Mouse (Mus musculus) neural tube, embryonic 13.5 days (tissue): ENCODE results near the gene Rnf11. TPM values are rescaled to one million over a fixed set of nuclear protein-coding genes. Genes with fewer than 3 reads are reported as not detected.

ENCODE experiments used
- ATAC-seq: fragments of 200-750 bp; cut with Nextera tagmentation; 2 replicates; pipeline ENCODE4 v1.8.0; 2017; ENCODE audit warnings: low read depth, mild to moderate bottlenecking, moderate TSS enrichment, moderate library complexity
- H3K27ac ChIP-seq: fragments of 300-500 bp; sonication (generic); replicated peaks from 2 replicates; pipeline ENCODE4 v1.5.1; 2015; ENCODE audit warnings: moderate library complexity, mild to moderate bottlenecking, inconsistent platforms
- H3K27me3 ChIP-seq: fragments of 300-500 bp; sonication (generic); 2 replicates; pipeline ENCODE4 v1.6.1; 2015; ENCODE audit warnings: mild to moderate bottlenecking, inconsistent platforms
- H3K36me3 ChIP-seq: fragments of 300-500 bp; sonication (generic); 2 replicates; pipeline ENCODE4 v1.6.1; 2015; ENCODE audit warnings: mild to moderate bottlenecking, inconsistent platforms
- H3K4me1 ChIP-seq: fragments of 300-500 bp; sonication (generic); replicated peaks from 2 replicates; pipeline ENCODE4 v1.6.1; 2015; ENCODE audit warnings: inconsistent platforms
- H3K4me2 ChIP-seq: fragments of 300-500 bp; sonication (generic); 2 replicates; pipeline ENCODE4 v1.6.1; 2015; ENCODE audit warnings: inconsistent platforms, mild to moderate bottlenecking, moderate library complexity
- H3K4me3 ChIP-seq: fragments of 300-500 bp; sonication (generic); 2 replicates; pipeline ENCODE4 v1.5.1; 2015; ENCODE audit warnings: mild to moderate bottlenecking, inconsistent platforms
- H3K9ac ChIP-seq: fragments of 300-500 bp; sonication (generic); 2 replicates; pipeline ENCODE4 v1.6.1; 2015; ENCODE audit warnings: moderate library complexity, mild to moderate bottlenecking, inconsistent platforms
- H3K9me3 ChIP-seq: fragments of 300-500 bp; sonication (generic); 2 replicates; pipeline ENCODE4 v1.6.1; 2016; ENCODE audit warnings: inconsistent platforms
- WGBS: fragments of 180-500 bp; shearing (Covaris S2); methylation state at CpG from one replicate; pipeline ENCODE4 v1.1.7; 2015; 5-methylcytosine and 5-hydroxymethylcytosine counted together
- polyA plus RNA-seq: library from polyadenylated mRNA; unstranded; fragments of >200 nt; fragmentation: Nextera tagmentation; extraction: Ambion mirVana; gene quantifications from 2 replicates; pipeline ENCODE4 v1.2.1, GENCODE M21; 2015

Rnf11 gene
- 66.7 and 72.5 TPM in 2 replicates for polyA plus RNA-seq

- no peak within 1 kb of the TSS for H3K4me2 ChIP-seq
- H3K27ac ChIP-seq: no peak within 1 kb of the TSS
- ATAC-seq: no peak
- H3K4me1 ChIP-seq: no peaks in the 10 kb centered on the region
- WGBS: 89% methylated on average over 3 of the region's 3 CpGs
- no peak within 1 kb of the TSS for H3K4me3 ChIP-seq
- H3K36me3 ChIP-seq: no peaks in the 10 kb centered on the region
- H3K27me3 ChIP-seq: no peaks in the 10 kb centered on the region
- H3K9ac ChIP-seq: no peak within 1 kb of the TSS
- no peaks in the 10 kb centered on the region for H3K9me3 ChIP-seq
These were observed at the start of gene Rnf11 for GRCm38 (mm10) chr4:109484621-109485020. Rnf11 (minus strand) TSS chr4:109484728.

GRCm38 (mm10) chr4:109531111-109531510, 46.6 kb upstream of the Rnf11 start, which contains the start of gene 4930522H14Rik:
4930522H14Rik (minus strand) TSS chr4:109531297.
- H3K4me2 ChIP-seq: 0 out of 2 replicates have a peak within 1 kb of the TSS, but pooled peaks have one; percentile 4
- no peaks in the 10 kb centered on the region for H3K27me3 ChIP-seq
- H3K36me3 ChIP-seq: no peaks in the 10 kb centered on the region
- H3K9me3 ChIP-seq: no peaks in the 10 kb centered on the region
- ATAC-seq: no peak
- no peak within 1 kb of the TSS for H3K27ac ChIP-seq
- no peak within 1 kb of the TSS for H3K4me3 ChIP-seq
- H3K9ac ChIP-seq: no peak within 1 kb of the TSS
- H3K4me1 ChIP-seq: no peaks in the 10 kb centered on the region
- WGBS: 96% methylated on average over 2 of the region's 2 CpGs

- Histone ChIP-seq H3K4me2 (0 out of 2 replicates have a peak overlapping the region, but pooled peaks have one; percentile 4), H3K36me3 (no peaks in the 10 kb centered on the region), H3K4me1 (no peaks in the 10 kb centered on the region), H3K9me3 (no peaks in the 10 kb centered on the region), H3K27me3 (no peaks in the 10 kb centered on the region), H3K4me3 (no peak overlapping the region), H3K27ac (no peak overlapping the region), H3K9ac (no peak overlapping the region)
- 30% methylated on average over 15 of the region's 15 CpGs for WGBS
- no peak for ATAC-seq
These were observed 45.8 kb upstream of the Rnf11 start for GRCm38 (mm10) chr4:109530245-109530816.

GRCm38 (mm10) chr4:109504885-109505284, 20.4 kb upstream of the Rnf11 start:
- H3K27ac ChIP-seq: no peak overlapping the region
- H3K27me3 ChIP-seq: no peaks in the 10 kb centered on the region
- ATAC-seq: no peak
- no peak overlapping the region for H3K4me3 ChIP-seq
- no peaks in the 10 kb centered on the region for H3K9me3 ChIP-seq
- WGBS: 9% methylated on average over 5 of the region's 5 CpGs
- no peaks in the 10 kb centered on the region for H3K4me1 ChIP-seq
- no peak overlapping the region for H3K9ac ChIP-seq
- no peak overlapping the region for H3K4me2 ChIP-seq
- no peaks in the 10 kb centered on the region for H3K36me3 ChIP-seq

GRCm38 (mm10) chr4:109498476-109498875, 13.9 kb upstream of the Rnf11 start:
- Histone ChIP-seq H3K9ac (no peak overlapping the region), H3K4me1 (no peaks in the 10 kb centered on the region), H3K36me3 (no peaks in the 10 kb centered on the region), H3K4me3 (no peak overlapping the region), H3K9me3 (no peaks in the 10 kb centered on the region), H3K27me3 (no peaks in the 10 kb centered on the region), H3K27ac (no peak overlapping the region), H3K4me2 (no peak overlapping the region)
- 83% methylated on average over 11 of the region's 11 CpGs for WGBS
- no peak for ATAC-seq

GRCm38 (mm10) chr4:109493581-109493980, 9.1 kb upstream of the Rnf11 start:
- no peak overlapping the region for H3K27ac ChIP-seq
- no peaks in the 10 kb centered on the region for H3K9me3 ChIP-seq
- H3K36me3 ChIP-seq: no peaks in the 10 kb centered on the region
- no peak overlapping the region for H3K4me3 ChIP-seq
- H3K4me2 ChIP-seq: no peak overlapping the region
- H3K27me3 ChIP-seq: no peaks in the 10 kb centered on the region
- H3K4me1 ChIP-seq: no peaks in the 10 kb centered on the region
- no peak for ATAC-seq
- no peak overlapping the region for H3K9ac ChIP-seq

- Histone ChIP-seq H3K4me2 (no peak overlapping the region), H3K9me3 (no peaks in the 10 kb centered on the region), H3K9ac (no peak overlapping the region), H3K27ac (no peak overlapping the region), H3K4me3 (no peak overlapping the region), H3K27me3 (no peaks in the 10 kb centered on the region), H3K36me3 (no peaks in the 10 kb centered on the region), H3K4me1 (no peaks in the 10 kb centered on the region)
- no peak for ATAC-seq
- WGBS: 56% methylated on average over 1 of the region's 1 CpGs
These were observed 4.3 kb upstream of the Rnf11 start for GRCm38 (mm10) chr4:109488812-109489211.

GRCm38 (mm10) chr4:109482701-109483100, 1.8 kb downstream of the Rnf11 start:
- Histone ChIP-seq H3K4me3 (no peak overlapping the region), H3K36me3 (no peaks in the 10 kb centered on the region), H3K27ac (no peak overlapping the region), H3K4me2 (no peak overlapping the region), H3K9me3 (no peaks in the 10 kb centered on the region), H3K4me1 (no peaks in the 10 kb centered on the region), H3K9ac (no peak overlapping the region), H3K27me3 (no peaks in the 10 kb centered on the region)
- no peak for ATAC-seq
- 91% methylated on average over 1 of the region's 1 CpGs for whole genome bisulfite sequencing

- 84% methylated on average over 2 of the region's 2 CpGs for WGBS
- Histone ChIP-seq H3K9me3 (no peaks in the 10 kb centered on the region), H3K36me3 (no peaks in the 10 kb centered on the region), H3K27ac (no peak overlapping the region), H3K4me1 (no peaks in the 10 kb centered on the region), H3K4me2 (no peak overlapping the region), H3K9ac (no peak overlapping the region), H3K27me3 (no peaks in the 10 kb centered on the region), H3K4me3 (no peak overlapping the region)
- no peak for ATAC-seq
These were observed 3.1 kb downstream of the Rnf11 start for GRCm38 (mm10) chr4:109481424-109481823.

GRCm38 (mm10) chr4:109477454-109477853, 7.1 kb downstream of the Rnf11 start:
- 94% methylated on average over 3 of the region's 3 CpGs for WGBS
- H3K27ac ChIP-seq: no peak overlapping the region
- H3K4me2 ChIP-seq: no peak overlapping the region
- H3K4me3 ChIP-seq: no peak overlapping the region
- peaks cover 25% of the 10 kb centered on the region for H3K4me1 ChIP-seq
- no peaks in the 10 kb centered on the region for H3K27me3 ChIP-seq
- no peaks in the 10 kb centered on the region for H3K9me3 ChIP-seq
- H3K36me3 ChIP-seq: peaks cover 4% of the 10 kb centered on the region; the same call in 1 of the 2 replicates
- H3K9ac ChIP-seq: no peak overlapping the region
- ATAC-seq: no peak

- Histone ChIP-seq H3K27ac (peak overlapping the region; percentile 97), H3K9ac (peak overlapping the region; percentile 98), H3K4me1 (peaks cover 27% of the 10 kb centered on the region), H3K4me3 (peak overlapping the region; percentile 90), H3K4me2 (peak overlapping the region; percentile 74), H3K27me3 (no peaks in the 10 kb centered on the region), H3K36me3 (peaks cover 6% of the 10 kb centered on the region; the same call in 1 of the 2 replicates), H3K9me3 (no peaks in the 10 kb centered on the region)
- under 1% methylated on average over 36 of the region's 39 CpGs for WGBS
- ATAC-seq: peak; percentile 99
These were observed 7.9 kb downstream of the Rnf11 start for GRCm38 (mm10) chr4:109476554-109477014.

GRCm38 (mm10) chr4:109475577-109476553, 8.7 kb downstream of the Rnf11 start:
- H3K27ac ChIP-seq: peak overlapping the region; percentile 97
- peak overlapping the region; percentile 74 for H3K4me2 ChIP-seq
- peaks cover 6% of the 10 kb centered on the region; the same call in 1 of the 2 replicates for H3K36me3 ChIP-seq
- peak overlapping the region; percentile 90 for H3K4me3 ChIP-seq
- no peaks in the 10 kb centered on the region for H3K9me3 ChIP-seq
- peaks cover 30% of the 10 kb centered on the region for H3K4me1 ChIP-seq
- no peaks in the 10 kb centered on the region for H3K27me3 ChIP-seq
- H3K9ac ChIP-seq: peak overlapping the region; percentile 98
- peak; percentile 83 for ATAC-seq
- under 1% methylated on average over 66 of the region's 68 CpGs for WGBS
